Mouse (Mus musculus) heart, postnatal 0 days (tissue): Measurements from ENCODE around the gene Pon3. TPM values are rescaled to one million over a fixed set of nuclear protein-coding genes. Genes with fewer than 3 reads are reported as not detected.
A peak's percentile ranks its signal among the peaks of the same experiment; 100 is the strongest.

ENCODE experiments used
- ATAC-seq: fragments of 200-750 bp; cut with Nextera tagmentation; 2 replicates; pipeline ENCODE4 v1.8.0; 2017; ENCODE audit warnings: low read depth, moderate number of reproducible peaks, moderate library complexity; ENCODE audit not compliant: insufficient read depth
- DNase-seq: peaks from one replicate; pipeline ENCODE4 v3.0.0-alpha.2; 2016; ENCODE audit warnings: low spot score
- H3K27ac ChIP-seq: fragments of 300-500 bp; sonication (generic); 2 replicates; pipeline ENCODE4 v1.5.1; 2014; ENCODE audit warnings: low read depth, mild to moderate bottlenecking
- H3K27me3 ChIP-seq: fragments of 300-500 bp; sonication (generic); 2 replicates; pipeline ENCODE4 v1.6.1; 2014; ENCODE audit warnings: low read length, mixed read lengths; ENCODE audit not compliant: control insufficient read depth, insufficient read depth
- H3K36me3 ChIP-seq: fragments of 300-500 bp; sonication (generic); replicated peaks from 2 replicates; pipeline ENCODE4 v1.6.1; 2014; ENCODE audit warnings: low read length, mixed read lengths; ENCODE audit not compliant: control insufficient read depth, insufficient read depth
- H3K4me1 ChIP-seq: fragments of 300-500 bp; sonication (generic); 2 replicates; pipeline ENCODE4 v1.6.1; 2014; ENCODE audit warnings: antibody characterized with exemption; ENCODE audit not compliant: control insufficient read depth, insufficient read depth
- H3K4me2 ChIP-seq: fragments of 300-500 bp; sonication (generic); 2 replicates; pipeline ENCODE4 v1.6.1; 2014; ENCODE audit warnings: low read depth, mild to moderate bottlenecking, low read length, moderate library complexity
- H3K4me3 ChIP-seq: fragments of 300-500 bp; sonication (generic); 2 replicates; pipeline ENCODE4 v1.5.1; 2014; ENCODE audit warnings: low read depth, low read length
- H3K9ac ChIP-seq: fragments of 300-500 bp; sonication (generic); replicated peaks from 2 replicates; pipeline ENCODE4 v1.6.1; 2014; ENCODE audit warnings: low read depth, low read length, mixed read lengths
- H3K9me3 ChIP-seq: fragments of 300-500 bp; sonication (generic); replicated peaks from 2 replicates; pipeline ENCODE4 v1.6.1; 2016; ENCODE audit warnings: low read length; ENCODE audit not compliant: control insufficient read depth
- CTCF ChIP-seq: IDR thresholded peaks from 2 replicates; pipeline ENCODE4 v1.5.1; 2016; ENCODE audit warnings: antibody characterized with exemption, control low read depth, low read depth
- EP300 ChIP-seq: IDR thresholded peaks from 2 replicates; pipeline ENCODE4 v1.6.1; 2016; ENCODE audit warnings: antibody characterized with exemption, low read depth
- WGBS: fragments of 180-500 bp; shearing (Covaris S2); extraction: QIAGEN DNeasy Blood & Tissue Kit; methylation state at CpG from one replicate; pipeline ENCODE4 v1.1.7; 2014; 5-methylcytosine and 5-hydroxymethylcytosine counted together
- polyA plus RNA-seq: library from polyadenylated mRNA; unstranded; fragments of >200 nt; fragmentation: Nextera tagmentation; extraction: Ambion mirVana; gene quantifications from 2 replicates; pipeline ENCODE4 v1.2.1, GENCODE M21; 2015
- total RNA-seq: library from RNA; depleted of rRNA; stranded (reverse); fragments of >200 nt; gene quantifications from 2 replicates; pipeline ENCODE4 v1.2.3, GENCODE M21; 2014; ENCODE audit warnings: low replicate concordance; rRNA removed

Pon3 gene
- total and polyA plus RNA-seq, 2 experiments from 2014 or later: 50.0 to 51.8 TPM

- no peak for TF ChIP-seq EP300
- no peak for TF ChIP-seq CTCF
- no peaks in the 10 kb centered on the region for H3K27me3 ChIP-seq
- H3K9me3 ChIP-seq: no peaks in the 10 kb centered on the region
- no peak for DNase-seq
- 60% methylated on average over 19 of the region's 19 CpGs for WGBS
- ATAC-seq: no peak
- no peak overlapping the region for H3K27ac ChIP-seq
- no peaks in the 10 kb centered on the region for H3K4me1 ChIP-seq
- no peak overlapping the region for H3K9ac ChIP-seq
- H3K4me3 ChIP-seq: peak overlapping the region; percentile 1; the same call in 1 of the 2 replicates
- H3K36me3 ChIP-seq: no peaks in the 10 kb centered on the region
- H3K4me2 ChIP-seq: peak overlapping the region; percentile 30
Measured at GRCm38 (mm10) chr6:5177967-5178891, 77.9 kb downstream of the Pon3 start.

GRCm38 (mm10) chr6:5174179-5174812, 81.8 kb downstream of the Pon3 start:
- no peaks in the 10 kb centered on the region for H3K36me3 ChIP-seq
- TF ChIP-seq EP300: no peak
- TF ChIP-seq CTCF: no peak
- no peaks in the 10 kb centered on the region for H3K4me1 ChIP-seq
- H3K9me3 ChIP-seq: no peaks in the 10 kb centered on the region
- H3K4me2 ChIP-seq: no peak overlapping the region
- DNase-seq: no peak
- no peaks in the 10 kb centered on the region for H3K27me3 ChIP-seq
- no peak overlapping the region for H3K27ac ChIP-seq
- ATAC-seq: no peak
- no peak overlapping the region for H3K4me3 ChIP-seq
- H3K9ac ChIP-seq: no peak overlapping the region
- WGBS: 82% methylated on average over 10 of the region's 10 CpGs

GRCm38 (mm10) chr6:5172571-5172970, 83.5 kb downstream of the Pon3 start:
- no peak overlapping the region for H3K9ac ChIP-seq
- no peaks in the 10 kb centered on the region for H3K27me3 ChIP-seq
- H3K4me3 ChIP-seq: no peak overlapping the region
- ATAC-seq: no peak
- no peak overlapping the region for H3K27ac ChIP-seq
- TF ChIP-seq CTCF: no peak
- no peak for TF ChIP-seq EP300
- 49% methylated on average over 9 of the region's 9 CpGs for WGBS
- H3K36me3 ChIP-seq: no peaks in the 10 kb centered on the region
- no peaks in the 10 kb centered on the region for H3K4me1 ChIP-seq
- no peak overlapping the region for H3K4me2 ChIP-seq
- no peaks in the 10 kb centered on the region for H3K9me3 ChIP-seq
- no peak for DNase-seq

GRCm38 (mm10) chr6:5171418-5171817, 84.7 kb downstream of the Pon3 start:
- ATAC-seq (no peak), DNase-seq (no peak)
- no peak overlapping the region for H3K4me2 ChIP-seq
- TF ChIP-seq EP300: no peak
- no peak for TF ChIP-seq CTCF
- H3K27me3 ChIP-seq: no peaks in the 10 kb centered on the region
- H3K4me3 ChIP-seq: no peak overlapping the region
- H3K9ac ChIP-seq: no peak overlapping the region
- H3K27ac ChIP-seq: no peak overlapping the region
- H3K36me3 ChIP-seq: no peaks in the 10 kb centered on the region
- no peaks in the 10 kb centered on the region for H3K9me3 ChIP-seq
- 76% methylated on average over 4 of the region's 4 CpGs for WGBS
- H3K4me1 ChIP-seq: 0 out of 2 replicates have a peak, but pooled peaks cover 5% of the 10 kb centered on the region

Other genes starting within 250 kb of the Pon3 start
- gene Pon1, start 62.3 kb downstream of the Pon3 start, total RNA-seq: not detected in 2 replicates
- gene Pon1, start 62.3 kb downstream of the Pon3 start, polyA plus RNA-seq: 0.10 TPM in 1 of 2 replicates, not detected in the other
- gene Pon2, start 42.2 kb upstream of the Pon3 start, total RNA-seq: 29.1 and 29.7 TPM in 2 replicates
- gene Pon2, start 42.2 kb upstream of the Pon3 start, polyA plus RNA-seq: 51.4 and 56.8 TPM in 2 replicates
- gene Asb4, start 127.1 kb upstream of the Pon3 start, total RNA-seq: 6.5 and 9.0 TPM in 2 replicates
- 10.6 and 12.9 TPM in 2 replicates for gene Asb4, start 127.1 kb upstream of the Pon3 start, polyA plus RNA-seq
- gene Pdk4, start 240.0 kb upstream of the Pon3 start, total RNA-seq: 75.5 and 77.6 TPM in 2 replicates
- 71.1 and 129 TPM in 2 replicates for gene Pdk4, start 240.0 kb upstream of the Pon3 start, polyA plus RNA-seq